Mouse (Mus musculus) liver, embryonic 14.5 days (tissue): ENCODE measurements around the gene Atrip. TPM values are rescaled to one million over a fixed set of nuclear protein-coding genes. Genes with fewer than 3 reads are reported as not detected.

Experiments used
- ATAC-seq: fragments of 200-750 bp; cut with Nextera tagmentation; 2 replicates; pipeline ENCODE4 v1.8.0; 2017; ENCODE audit warnings: moderate number of reproducible peaks, mild to moderate bottlenecking, moderate library complexity; ENCODE audit not compliant: insufficient read depth
- DNase-seq, 3 experiments: peaks; one replicate each; pipeline ENCODE4 v3.0.0-alpha.2; 2012 to 2013; ENCODE audit warnings: low read depth in 3 of 3, low spot score in 3 of 3
- H3K27ac ChIP-seq: fragments of 300-500 bp; sonication (generic); 2 replicates; pipeline ENCODE4 v1.5.1; 2014; ENCODE audit warnings: moderate library complexity, mild to moderate bottlenecking, control low read depth, inconsistent platforms
- H3K27me3 ChIP-seq: fragments of 300-500 bp; sonication (generic); 2 replicates; pipeline ENCODE4 v1.6.1; 2014; ENCODE audit warnings: mild to moderate bottlenecking, low read length, moderate library complexity; ENCODE audit not compliant: control insufficient read depth, insufficient read depth
- H3K36me3 ChIP-seq: fragments of 300-500 bp; sonication (generic); replicated peaks from 2 replicates; pipeline ENCODE4 v1.6.1; 2014; ENCODE audit warnings: low read depth; ENCODE audit not compliant: control insufficient read depth, insufficient read depth
- H3K4me1 ChIP-seq, 2 experiments: fragments of 200-500 bp in 1 of 2; fragments of 300-500 bp in 1 of 2; sonication (generic) in 1 of 2; replicated peaks; 2 replicates each; pipeline ENCODE4 v1.6.1; 2012 to 2014; ENCODE audit warnings: antibody characterized with exemption in 1 of 2, inconsistent platforms in 1 of 2, low read length in 1 of 2; ENCODE audit not compliant: control insufficient read depth in 2 of 2, insufficient read depth in 2 of 2
- H3K4me2 ChIP-seq: fragments of 300-500 bp; sonication (generic); 2 replicates; pipeline ENCODE4 v1.6.1; 2014; ENCODE audit warnings: low read depth, mild to moderate bottlenecking, control low read depth, moderate library complexity
- H3K4me3 ChIP-seq, 2 experiments: fragments of 200-500 bp in 1 of 2; fragments of 300-500 bp in 1 of 2; sonication (generic) in 1 of 2; 2 replicates each; pipeline ENCODE4 v1.5.1; 2012 to 2014; ENCODE audit warnings: low read depth in 2 of 2, low read length in 2 of 2, mild to moderate bottlenecking in 2 of 2, control low read depth in 1 of 2, inconsistent platforms in 1 of 2, moderate library complexity in 1 of 2; ENCODE audit not compliant: insufficient read depth in 1 of 2
- H3K9ac ChIP-seq: fragments of 300-500 bp; sonication (generic); replicated peaks from 2 replicates; pipeline ENCODE4 v1.6.1; 2014; ENCODE audit warnings: mild to moderate bottlenecking, control low read depth, moderate library complexity
- H3K9me3 ChIP-seq: fragments of 300-500 bp; sonication (generic); 2 replicates; pipeline ENCODE4 v1.6.1; 2016; ENCODE audit warnings: low read length, mixed read lengths; ENCODE audit not compliant: control insufficient read depth
- CTCF ChIP-seq: IDR thresholded peaks from 2 replicates; pipeline ENCODE4 v1.5.1; 2016; ENCODE audit warnings: antibody characterized with exemption, low read depth, control low read depth
- EP300 ChIP-seq: IDR thresholded peaks from 2 replicates; pipeline ENCODE4 v1.6.1; 2016; ENCODE audit warnings: antibody characterized with exemption, low read depth
- WGBS: fragments of 180-500 bp; shearing (Covaris S2); extraction: QIAGEN DNeasy Blood & Tissue Kit; methylation state at CpG from one replicate; pipeline ENCODE4 v1.1.7; 2014; ENCODE audit not compliant: insufficient replicate concordance; 5-methylcytosine and 5-hydroxymethylcytosine counted together
- polyA plus RNA-seq, 2 experiments: library from polyadenylated mRNA; depleted of rRNA in 1 of 2; stranded (reverse) in 1 of 2; unstranded in 1 of 2; fragments of >200 nt; fragmentation: Nextera tagmentation in 1 of 2; extraction: Ambion mirVana in 1 of 2; gene quantifications; 2 replicates each; pipeline versions ENCODE4 v1.2.1 to v1.2.3; 2012 to 2014

Atrip gene
- polyA plus RNA-seq, 2 experiments: 6.5 to 9.0 TPM

DNA sequence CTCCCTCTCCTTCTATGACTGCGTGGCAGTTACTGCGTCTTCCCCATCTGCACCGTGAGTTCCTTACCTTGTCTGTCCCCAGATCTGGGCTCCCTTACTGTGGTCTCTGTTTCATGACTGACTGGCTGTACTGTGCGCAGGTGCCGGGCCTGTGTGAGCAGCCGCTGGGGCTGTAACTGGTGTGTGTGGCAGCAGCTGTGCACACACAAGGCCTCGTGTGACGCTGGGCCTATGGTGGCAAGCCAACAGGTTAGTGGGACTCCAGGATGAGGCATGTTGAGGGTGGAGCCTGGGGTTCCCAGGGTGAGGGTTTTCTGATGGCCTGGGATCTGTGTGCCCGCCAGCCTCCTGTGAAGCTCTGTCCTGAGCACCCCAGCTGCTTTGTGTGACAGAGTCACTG is 30.2 kb upstream of the Atrip start:
- H3K4me2 ChIP-seq: no peak overlapping the region
- no peaks in the 10 kb centered on the region for H3K9me3 ChIP-seq
- H3K4me1 ChIP-seq: no peaks in the 10 kb centered on the region
- H3K36me3 ChIP-seq: no peaks in the 10 kb centered on the region
- DNase-seq (no peak), ATAC-seq (no peak)
- no peak overlapping the region for H3K4me3 ChIP-seq
- H3K27ac ChIP-seq: no peak overlapping the region
- H3K27me3 ChIP-seq: no peaks in the 10 kb centered on the region
- no peak overlapping the region for H3K9ac ChIP-seq
- 73% methylated on average over 9 of the region's 9 CpGs for WGBS
- TF ChIP-seq CTCF (no peak), EP300 (no peak)

DNA sequence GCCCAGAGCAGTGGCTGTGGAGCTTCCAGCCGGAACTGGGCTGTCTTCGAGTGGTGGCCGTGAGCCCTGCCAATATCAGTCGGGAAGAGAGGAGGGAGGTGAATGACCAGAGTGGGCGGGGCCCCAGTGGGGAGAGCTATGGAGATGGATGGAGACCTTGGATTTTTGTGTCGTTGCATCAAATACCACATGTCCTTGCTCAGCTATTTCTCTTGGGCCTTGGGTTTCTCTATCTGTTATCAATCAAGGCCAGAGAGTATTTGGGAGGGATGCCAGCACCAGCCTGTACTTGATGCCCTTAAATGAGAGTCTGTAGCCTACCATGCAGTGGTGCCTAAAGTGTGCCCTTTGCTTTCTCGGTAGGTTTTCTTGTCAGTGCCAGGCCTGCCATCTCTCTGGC is 29.3 kb upstream of the Atrip start:
- no peak for ATAC-seq

GRCm38 (mm10) chr9:109102541-109102940 is 28.6 kb upstream of the Atrip start:
- no peak for DNase-seq
- H3K4me3 ChIP-seq: no peak overlapping the region
- H3K9me3 ChIP-seq: no peaks in the 10 kb centered on the region
- TF ChIP-seq EP300 (no peak), CTCF (no peak)
- 69% methylated on average over 3 of the region's 3 CpGs for WGBS
- peaks cover 0 to 8% of the 10 kb centered on the region in 2 experiments; a peak in 1 of 4 replicates for H3K4me1 ChIP-seq
- H3K27me3 ChIP-seq: no peaks in the 10 kb centered on the region
- no peaks in the 10 kb centered on the region for H3K36me3 ChIP-seq
- H3K4me2 ChIP-seq: no peak overlapping the region
- no peak for ATAC-seq
- H3K9ac ChIP-seq: no peak overlapping the region
- H3K27ac ChIP-seq: no peak overlapping the region

More for the DNA sequence above, 29.3 kb upstream of the Atrip start:
- Histone ChIP-seq H3K4me1 (peaks cover 0 to 5% of the 10 kb centered on the region in 2 experiments; a peak in 1 of 4 replicates), H3K4me3 (no peak overlapping the region), H3K4me2 (no peak overlapping the region), H3K9ac (no peak overlapping the region), H3K27ac (no peak overlapping the region), H3K9me3 (no peaks in the 10 kb centered on the region), H3K36me3 (no peaks in the 10 kb centered on the region), H3K27me3 (no peaks in the 10 kb centered on the region)
- 58% methylated on average over 7 of the region's 7 CpGs for WGBS
- DNase-seq: no peak
- TF ChIP-seq EP300 (no peak), CTCF (no peak)

DNA sequence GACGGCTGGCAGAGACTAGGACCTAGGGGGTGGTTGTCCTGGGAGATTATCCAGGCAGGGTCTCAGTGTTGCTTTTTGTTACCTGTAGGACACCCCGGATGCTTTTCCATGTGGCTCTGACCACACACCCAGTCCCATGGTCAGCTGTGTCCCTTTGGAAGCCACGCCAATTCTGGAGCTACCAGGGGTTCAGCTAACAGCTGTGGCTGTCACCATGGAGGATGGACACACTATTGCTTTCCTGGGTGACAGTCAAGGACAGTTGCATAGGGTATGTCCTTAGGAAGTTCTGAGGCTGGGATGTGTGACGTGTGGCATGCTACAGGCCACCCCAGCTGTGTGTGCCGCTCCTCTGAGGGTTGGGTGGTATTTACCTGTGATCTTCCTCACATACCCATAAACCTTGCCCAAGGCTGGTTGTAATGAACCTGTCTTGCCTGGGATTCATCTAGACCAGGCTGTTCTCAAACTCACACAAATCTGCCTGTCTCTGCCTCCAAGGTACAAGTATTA is 28.1 kb upstream of the Atrip start:
- ATAC-seq (no peak), DNase-seq (no peak)
- Histone ChIP-seq H3K9ac (no peak overlapping the region), H3K4me1 (peaks cover 0 to 8% of the 10 kb centered on the region in 2 experiments; a peak in 1 of 4 replicates), H3K36me3 (no peaks in the 10 kb centered on the region), H3K4me3 (no peak overlapping the region), H3K27ac (no peak overlapping the region), H3K4me2 (no peak overlapping the region), H3K9me3 (no peaks in the 10 kb centered on the region), H3K27me3 (no peaks in the 10 kb centered on the region; the same call in 1 of the 2 replicates)
- 59% methylated on average over 5 of the region's 5 CpGs for WGBS
- TF ChIP-seq CTCF: no peak
- TF ChIP-seq EP300: no peak

DNA sequence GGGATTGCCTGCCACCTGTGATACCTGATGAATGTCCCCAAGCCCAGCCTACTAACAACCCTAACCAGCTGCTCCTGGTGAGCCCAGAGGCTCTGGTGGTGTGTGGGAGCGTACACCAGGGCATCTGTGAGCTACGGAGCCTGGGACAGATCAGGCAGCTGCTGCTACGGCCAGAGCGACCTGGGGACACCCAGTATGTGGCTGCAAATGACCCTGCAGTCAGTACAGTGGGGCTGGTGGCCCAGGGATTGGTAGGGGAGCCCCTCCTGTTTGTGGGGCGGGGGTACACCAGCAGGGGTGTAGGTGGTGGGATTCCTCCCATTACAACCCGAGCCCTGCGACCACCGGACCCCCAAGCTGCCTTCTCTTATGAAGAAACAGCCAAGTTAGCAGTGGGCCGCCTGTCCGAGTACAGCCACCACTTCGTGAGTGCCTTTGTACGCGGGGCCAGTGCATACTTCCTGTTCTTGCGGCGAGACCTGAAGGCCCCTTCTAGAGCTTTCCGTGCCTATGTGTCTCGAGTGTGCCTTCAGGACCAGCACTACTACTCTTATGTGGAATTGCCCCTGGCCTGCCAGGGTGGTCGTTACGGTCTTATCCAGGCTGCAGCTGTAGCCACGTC is 26.5 kb upstream of the Atrip start:
- ATAC-seq (no peak), DNase-seq (no peak)
- no peaks in the 10 kb centered on the region for H3K9me3 ChIP-seq
- no peak overlapping the region for H3K4me3 ChIP-seq
- no peak overlapping the region for H3K4me2 ChIP-seq
- TF ChIP-seq CTCF (no peak), EP300 (no peak)
- H3K27me3 ChIP-seq: peaks cover 16% of the 10 kb centered on the region
- H3K36me3 ChIP-seq: no peaks in the 10 kb centered on the region
- H3K27ac ChIP-seq: no peak overlapping the region
- H3K4me1 ChIP-seq: peaks cover 0 to 10% of the 10 kb centered on the region in 2 experiments; a peak in 1 of 4 replicates
- no peak overlapping the region for H3K9ac ChIP-seq
- 60% methylated on average over 20 of the region's 20 CpGs for WGBS
